Mouse (Mus musculus): Measurements from ENCODE around the gene Fto.

- no peak for TF ChIP-seq CTCF (IDR thresholded peaks at IDR 0.05; ENCODE audit: extremely low read depth, insufficient read depth, insufficient read length, insufficient replicate concordance)
- TF ChIP-seq POLR2A (IDR thresholded peaks at IDR 0.05; ENCODE audit: low read depth, low read length), result no peak
Observed at GRCm38 (mm10) chr8:91504891-91505290, 191.6 kb downstream of the Fto start.
